Mouse (Mus musculus) myocyte (in vitro differentiated cells): ENCODE data around the gene Dlgap1. TPM values are rescaled to one million over a fixed set of nuclear protein-coding genes. Genes with fewer than 3 reads are reported as not detected.

ENCODE experiments used
- H3K27me3 ChIP-seq: one replicate; pipeline ENCODE4 v1.6.1; 2011; ENCODE audit not compliant: control insufficient read depth, insufficient read depth, insufficient read length
- H3K36me3 ChIP-seq: one replicate; pipeline ENCODE4 v1.6.1; 2011; ENCODE audit not compliant: control insufficient read depth, insufficient read depth
- H3K4me2 ChIP-seq: one replicate; pipeline ENCODE4 v1.6.1; 2011; ENCODE audit warnings: low read depth, control low read depth
- H3K4me3 ChIP-seq: one replicate; pipeline ENCODE4 v1.5.1; 2011; ENCODE audit warnings: mild to moderate bottlenecking, control low read depth, moderate library complexity
- H3K79me2 ChIP-seq: one replicate; pipeline ENCODE4 v1.6.1; 2011; ENCODE audit not compliant: control insufficient read depth, insufficient read depth
- H3ac ChIP-seq: one replicate; pipeline ENCODE4 v1.6.1; 2011; ENCODE audit not compliant: control insufficient read depth, insufficient read length
- CEBPB ChIP-seq: IDR thresholded peaks from 2 replicates; pipeline ENCODE4 v1.6.1; 2011; ENCODE audit warnings: mild to moderate bottlenecking, moderate library complexity; ENCODE audit not compliant: poor library complexity, insufficient read depth, severe bottlenecking
- E2F4 ChIP-seq: IDR thresholded peaks from one replicate; pipeline ENCODE4 v1.6.1; 2011; ENCODE audit warnings: mild to moderate bottlenecking, control low read depth, moderate library complexity; ENCODE audit not compliant: insufficient read depth
- MAX ChIP-seq: IDR thresholded peaks from one replicate; pipeline ENCODE4 v1.6.1; 2011; ENCODE audit warnings: low read depth, mild to moderate bottlenecking, control low read depth
- MYOD1 ChIP-seq, 3 experiments: IDR thresholded peaks; one replicate each; pipeline ENCODE4 v1.6.1; 2011; ENCODE audit warnings: control low read depth in 2 of 3, low read depth in 2 of 3, mild to moderate bottlenecking in 2 of 3, moderate library complexity in 1 of 3; ENCODE audit not compliant: insufficient read length in 2 of 3, control insufficient read depth in 1 of 3
- MYOG ChIP-seq, 3 experiments: IDR thresholded peaks; one replicate each; pipeline ENCODE4 v1.6.1; 2011; ENCODE audit warnings: control low read depth in 2 of 3, low read depth in 2 of 3, mild to moderate bottlenecking in 2 of 3; ENCODE audit not compliant: insufficient read length in 2 of 3, control insufficient read depth in 1 of 3, insufficient read depth in 1 of 3
- POLR2A ChIP-seq: IDR thresholded peaks from one replicate; pipeline ENCODE4 v1.6.1; 2011; ENCODE audit warnings: low read depth, mild to moderate bottlenecking, control low read depth, moderate library complexity; ENCODE audit not compliant: insufficient read length
- POLR2AphosphoS2 ChIP-seq: IDR thresholded peaks from one replicate; pipeline ENCODE4 v1.6.1; 2011; ENCODE audit warnings: low read depth, control low read depth; ENCODE audit not compliant: insufficient read length
- REST ChIP-seq: IDR thresholded peaks from one replicate; pipeline ENCODE4 v1.6.1; 2011; ENCODE audit warnings: mild to moderate bottlenecking, control low read depth, moderate library complexity; ENCODE audit not compliant: insufficient read depth, insufficient read length
- SRF ChIP-seq: IDR thresholded peaks from one replicate; pipeline ENCODE4 v1.6.1; 2011; ENCODE audit warnings: low read depth; ENCODE audit not compliant: control insufficient read depth, insufficient read length
- TCF12 ChIP-seq: IDR thresholded peaks from one replicate; pipeline ENCODE4 v1.6.1; 2011; ENCODE audit warnings: mild to moderate bottlenecking, control low read depth; ENCODE audit not compliant: poor library complexity, insufficient read depth, severe bottlenecking
- TCF3 ChIP-seq: IDR thresholded peaks from one replicate; pipeline ENCODE4 v1.6.1; 2011; ENCODE audit warnings: low read depth, control low read depth; ENCODE audit not compliant: insufficient read length
- USF1 ChIP-seq: IDR thresholded peaks from one replicate; pipeline ENCODE4 v1.6.1; 2011; ENCODE audit warnings: low read depth, mild to moderate bottlenecking, control low read depth, moderate library complexity
- polyA plus RNA-seq: library from polyadenylated mRNA; unstranded; fragments of >200 nt; fragmentation: generic; extraction: Trizol; gene quantifications from one replicate; pipeline ENCODE4 v1.2.1, GENCODE M21; 2012; ENCODE audit warnings: missing spikeins

Gene Dlgap1
- polyA plus RNA-seq, 1 experiment, result 0.31 TPM

GRCm38 (mm10) chr17:70488784-70489265 lies 520.0 kb downstream of the Dlgap1 start:
- Histone ChIP-seq H3K4me3 (no peak overlapping the region), H3K27me3 (peaks cover 9% of the 10 kb centered on the region), H3K79me2 (no peaks in the 10 kb centered on the region), H3K36me3 (no peaks in the 10 kb centered on the region), H3K4me2 (no peak overlapping the region), H3ac (no peak overlapping the region)
- TF ChIP-seq CEBPB (no peak), REST (no peak), TCF12 (no peak), POLR2AphosphoS2 (no peak), SRF (no peak), MAX (no peak), MYOD1 (IDR thresholded peaks at IDR 0.05; ENCODE audit: control insufficient read depth in 1 of 3, insufficient read length in 2 of 3, low read depth in 2 of 3) (no peak), POLR2A (no peak)

GRCm38 (mm10) chr17:70491575-70491974 lies 522.7 kb downstream of the Dlgap1 start:
- H3ac ChIP-seq, result no peak overlapping the region
- no peaks in the 10 kb centered on the region for H3K36me3 ChIP-seq
- H3K79me2 ChIP-seq, result no peaks in the 10 kb centered on the region
- peaks cover 17% of the 10 kb centered on the region for H3K27me3 ChIP-seq
- TF ChIP-seq SRF (no peak), POLR2A (no peak), E2F4 (no peak)
- no peak overlapping the region for H3K4me2 ChIP-seq
- H3K4me3 ChIP-seq, result no peak overlapping the region

GRCm38 (mm10) chr17:70494338-70494737 lies 525.5 kb downstream of the Dlgap1 start:
- Histone ChIP-seq H3K4me3 (no peak overlapping the region), H3K36me3 (no peaks in the 10 kb centered on the region), H3K79me2 (no peaks in the 10 kb centered on the region), H3K27me3 (peaks cover 24% of the 10 kb centered on the region), H3ac (no peak overlapping the region), H3K4me2 (no peak overlapping the region)
- TF ChIP-seq TCF12, result no peak
- no peak for TF ChIP-seq POLR2A
- no peak for TF ChIP-seq POLR2AphosphoS2
- TF ChIP-seq REST, result no peak
- no peak for TF ChIP-seq MYOG (IDR thresholded peaks at IDR 0.05; ENCODE audit: control insufficient read depth in 1 of 3, insufficient read depth in 1 of 3, insufficient read length in 2 of 3, low read depth in 2 of 3)
- no peak for TF ChIP-seq MAX
- TF ChIP-seq USF1, result no peak

- TF ChIP-seq USF1 (no peak), CEBPB (no peak), REST (no peak), SRF (no peak), MAX (no peak), TCF3 (no peak), MYOD1 (IDR thresholded peaks at IDR 0.05; ENCODE audit: control insufficient read depth in 1 of 3, insufficient read length in 2 of 3, low read depth in 2 of 3) (no peak), POLR2AphosphoS2 (no peak), MYOG (IDR thresholded peaks at IDR 0.05; ENCODE audit: control insufficient read depth in 1 of 3, insufficient read depth in 1 of 3, insufficient read length in 2 of 3, low read depth in 2 of 3) (no peak), E2F4 (no peak), POLR2A (no peak), TCF12 (no peak)
- H3K36me3 ChIP-seq, result no peaks in the 10 kb centered on the region
- no peak overlapping the region for H3ac ChIP-seq
- H3K79me2 ChIP-seq, result no peaks in the 10 kb centered on the region
- H3K4me3 ChIP-seq, result no peak overlapping the region
- peaks cover 24% of the 10 kb centered on the region for H3K27me3 ChIP-seq
- H3K4me2 ChIP-seq, result no peak overlapping the region
Measured at GRCm38 (mm10) chr17:70498256-70498655, 529.4 kb downstream of the Dlgap1 start.

GRCm38 (mm10) chr17:70501933-70502332 lies 533.1 kb downstream of the Dlgap1 start:
- no peak for TF ChIP-seq TCF12
- no peaks in the 10 kb centered on the region for H3K79me2 ChIP-seq
- no peaks in the 10 kb centered on the region for H3K36me3 ChIP-seq

GRCm38 (mm10) chr17:70507759-70508158 lies 538.9 kb downstream of the Dlgap1 start:
- no peak overlapping the region for H3ac ChIP-seq
- H3K36me3 ChIP-seq, result no peaks in the 10 kb centered on the region
- TF ChIP-seq USF1, result no peak
- no peaks in the 10 kb centered on the region for H3K27me3 ChIP-seq
- no peaks in the 10 kb centered on the region for H3K79me2 ChIP-seq
- no peak overlapping the region for H3K4me3 ChIP-seq
- no peak overlapping the region for H3K4me2 ChIP-seq

More at GRCm38 (mm10) chr17:70501933-70502332, 533.1 kb downstream of the Dlgap1 start:
- Histone ChIP-seq H3K4me2 (no peak overlapping the region), H3K27me3 (peaks cover 10% of the 10 kb centered on the region), H3ac (no peak overlapping the region), H3K4me3 (no peak overlapping the region)
